Mouse (Mus musculus) monocyte, adult 5-6 weeks (primary cell): ENCODE measurements around the gene Gm5039. TPM values are rescaled to one million over a fixed set of nuclear protein-coding genes. Genes with fewer than 3 reads are reported as not detected.

Experiments
- total RNA-seq: library from RNA; stranded (forward); fragments of 200-1000, 200-491, 200-594 nt; gene quantifications from 3 replicates; pipeline ENCODE4 v1.2.3, GENCODE M21; 2017

Gm5039 gene
- total RNA-seq, 1 experiment from 2014 or later, result not detected

Other genes starting within 250 kb of the Gm5039 start
- gene Gm16368, start 240.3 kb downstream of the Gm5039 start, total RNA-seq, result not detected in 3 replicates
- gene Gm10436, start 141.9 kb downstream of the Gm5039 start, total RNA-seq, result 0.32 TPM in 1 of 3 replicates, not detected in the others
- gene Gm8332, start 73.9 kb downstream of the Gm5039 start, total RNA-seq, result not detected in 3 replicates
- gene Gm5662, start 49.5 kb downstream of the Gm5039 start, total RNA-seq, result not detected in 3 replicates
- 8.2 to 13.2 TPM (median 8.7 TPM) in 3 replicates for gene Adck1, start 36.5 kb upstream of the Gm5039 start, total RNA-seq